Mouse (Mus musculus) spleen, adult 2 months (tissue): ENCODE measurements around the gene Usp22.

Experiments used
- CTCF ChIP-seq: fragments of 200-500 bp; IDR thresholded peaks from 2 replicates; pipeline ENCODE4 v1.5.1; 2011; ENCODE audit warnings: mild to moderate bottlenecking, inconsistent platforms; ENCODE audit not compliant: insufficient read depth, insufficient read length, insufficient replicate concordance; ENCODE audit errors: extremely low read depth
- POLR2A ChIP-seq: fragments of 200-500 bp; IDR thresholded peaks from 2 replicates; pipeline ENCODE4 v1.6.1; 2011; ENCODE audit warnings: low read depth, low read length, inconsistent platforms

DNA sequence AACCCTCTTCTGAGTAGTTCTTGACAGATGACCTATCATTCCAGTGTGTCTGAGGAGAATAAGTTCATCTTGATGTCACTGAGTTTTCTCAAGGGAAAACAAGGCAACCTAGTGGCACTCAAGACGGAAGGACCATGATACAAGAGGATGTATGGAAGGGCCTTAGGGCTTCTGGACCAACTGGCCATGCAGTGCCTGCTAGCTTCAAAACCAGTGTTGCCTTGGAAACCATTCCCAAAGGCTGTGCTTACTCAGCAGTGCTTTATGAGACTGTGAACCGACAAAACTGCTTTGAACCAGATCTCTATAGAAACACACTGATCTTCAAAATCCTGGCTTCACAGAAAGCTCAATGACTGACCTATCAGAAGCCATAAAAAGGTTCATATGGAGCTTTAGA, 15.9 kb upstream of the Usp22 start:
- TF ChIP-seq CTCF, result no peak
- TF ChIP-seq POLR2A, result no peak
